Mouse (Mus musculus) embryo, embryonic 11.5 days (tissue): ENCODE results near the gene Srsf5.
"Not testable (repeated sequence)": the region's sequence is repeated elsewhere in the genome, so short reads cannot be mapped to it uniquely, and the experiment has no call there.

Experiments used
- DNase-seq: peaks from one replicate; pipeline ENCODE4 v3.0.0-alpha.2; 2012; ENCODE audit warnings: low read depth, low spot score

Srsf5 gene

DNA sequence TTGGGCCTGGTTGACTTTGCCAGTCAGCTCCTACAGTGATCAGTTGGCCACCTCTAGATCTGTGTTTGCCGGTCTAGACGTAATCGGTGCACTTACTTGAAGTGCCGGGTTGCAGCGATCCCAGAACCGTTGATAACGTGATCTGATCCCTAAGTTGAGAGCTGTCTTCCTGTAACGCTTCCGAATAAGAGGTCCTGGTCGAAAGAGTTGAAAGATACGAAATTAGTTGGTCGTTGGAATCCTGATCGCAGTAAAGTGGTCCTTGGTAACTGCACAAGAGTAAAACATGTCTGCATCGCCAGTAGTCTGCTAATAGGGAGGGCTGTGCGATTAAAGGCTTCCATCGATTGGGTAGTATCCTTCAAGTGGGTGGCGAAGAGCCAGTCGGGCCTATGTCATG, 2.9 kb downstream of the Srsf5 start:
- DNase-seq, result no peak

DNA sequence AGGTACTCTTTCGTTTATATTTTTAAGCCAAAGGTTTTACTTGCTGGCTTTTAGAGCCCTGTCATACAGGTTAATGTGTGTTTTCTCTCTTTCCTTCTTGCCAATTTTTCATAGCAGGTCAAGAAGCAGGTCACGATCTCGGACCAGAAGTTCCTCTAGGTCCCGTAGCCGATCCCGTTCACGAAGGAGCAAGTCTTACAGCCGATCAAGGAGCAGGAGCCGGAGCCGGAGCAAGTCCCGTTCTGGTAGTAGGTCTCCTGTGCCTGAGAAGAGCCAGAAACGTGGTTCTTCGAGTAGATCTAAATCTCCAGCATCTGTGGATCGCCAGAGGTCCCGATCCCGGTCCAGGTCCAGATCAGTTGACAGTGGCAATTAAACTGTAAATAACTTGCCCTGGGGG, 4.3 kb downstream of the Srsf5 start:
- DNase-seq, result not testable (repeated sequence)

DNA sequence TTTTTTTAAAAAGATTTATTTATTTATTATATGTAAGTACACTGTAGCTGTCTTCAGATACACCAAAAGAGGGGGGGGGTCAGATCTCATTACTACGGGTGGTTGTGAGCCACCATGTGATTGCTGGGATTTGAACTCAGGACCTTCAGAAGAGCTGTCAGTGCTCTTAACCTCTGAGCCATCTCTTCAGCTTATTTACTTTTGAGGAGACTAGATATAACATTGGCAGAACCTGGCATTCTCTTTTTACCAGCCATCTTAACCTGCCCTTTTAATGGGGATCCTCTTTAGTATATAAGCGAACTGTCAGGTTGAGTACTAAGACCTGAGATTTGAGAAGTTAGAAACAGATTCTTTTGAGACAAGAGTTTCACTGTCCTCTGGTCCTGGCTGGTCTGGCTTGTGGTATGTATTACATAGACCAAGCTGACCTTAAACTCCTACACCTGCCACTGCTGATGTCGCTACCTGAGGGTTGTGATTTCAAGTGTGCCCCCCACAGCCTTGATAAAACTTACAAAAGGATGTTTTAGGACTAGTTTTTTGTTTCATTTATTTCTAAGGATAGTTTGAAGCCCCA, 6.4 kb downstream of the Srsf5 start:
- no peak for DNase-seq

DNA sequence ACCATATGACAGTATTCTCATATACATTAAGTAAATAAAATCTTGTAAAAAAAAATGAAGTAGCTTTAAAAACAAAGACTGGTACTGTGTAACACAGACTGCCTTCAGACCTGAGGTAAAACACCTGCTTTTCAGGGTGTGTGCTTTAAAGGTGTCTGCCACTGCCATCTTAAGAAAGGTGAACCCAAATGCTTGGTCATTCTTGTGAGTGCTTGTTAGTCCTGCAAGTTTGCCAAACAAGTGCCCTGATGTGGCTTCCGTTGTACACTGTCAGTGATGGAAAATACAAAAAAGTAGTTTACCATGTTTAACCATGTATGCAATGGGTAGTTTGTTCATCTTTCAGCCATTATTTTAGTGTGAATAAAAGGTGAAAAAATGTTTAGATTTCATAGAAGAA, 7.2 kb downstream of the Srsf5 start:
- DNase-seq, result no peak

DNA sequence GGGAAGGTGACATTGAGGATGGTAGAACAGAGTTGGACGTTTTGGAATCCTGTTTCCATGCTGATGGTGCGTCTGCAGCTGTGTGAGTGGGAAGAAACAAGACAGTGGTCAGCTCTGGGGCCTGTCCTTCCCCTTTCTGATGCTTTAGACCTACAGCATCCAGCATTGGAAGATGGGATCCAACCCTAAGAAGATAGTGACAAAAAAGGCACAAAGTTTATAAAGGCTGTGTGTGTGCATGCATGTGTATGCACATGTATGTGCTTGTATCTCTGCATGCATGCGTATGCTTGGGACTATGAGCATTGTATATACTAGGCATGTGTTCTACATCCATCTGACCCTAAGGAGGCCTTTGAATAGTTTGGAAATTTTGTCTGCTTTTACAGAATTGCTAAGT, 10.7 kb downstream of the Srsf5 start:
- DNase-seq, result no peak

DNA sequence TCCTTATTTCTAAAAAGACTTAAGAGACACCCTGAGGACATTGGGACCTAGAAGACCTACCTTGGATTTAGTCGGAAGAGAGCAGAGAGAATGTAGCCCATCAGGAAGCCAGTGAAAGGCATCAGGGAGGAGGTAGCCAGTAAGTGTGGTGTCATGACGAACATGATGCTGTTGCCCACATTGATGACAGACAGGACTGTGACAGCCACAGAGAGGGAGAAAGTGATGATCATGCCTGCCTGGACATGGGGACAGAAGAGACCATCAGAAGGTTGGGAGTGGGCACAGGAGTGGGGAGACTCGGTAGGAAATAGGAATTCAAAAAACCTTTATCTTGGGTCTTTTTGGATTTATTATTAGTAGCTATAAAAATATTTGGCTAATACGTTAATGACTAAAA, 12.7 kb downstream of the Srsf5 start:
- no peak for DNase-seq

DNA sequence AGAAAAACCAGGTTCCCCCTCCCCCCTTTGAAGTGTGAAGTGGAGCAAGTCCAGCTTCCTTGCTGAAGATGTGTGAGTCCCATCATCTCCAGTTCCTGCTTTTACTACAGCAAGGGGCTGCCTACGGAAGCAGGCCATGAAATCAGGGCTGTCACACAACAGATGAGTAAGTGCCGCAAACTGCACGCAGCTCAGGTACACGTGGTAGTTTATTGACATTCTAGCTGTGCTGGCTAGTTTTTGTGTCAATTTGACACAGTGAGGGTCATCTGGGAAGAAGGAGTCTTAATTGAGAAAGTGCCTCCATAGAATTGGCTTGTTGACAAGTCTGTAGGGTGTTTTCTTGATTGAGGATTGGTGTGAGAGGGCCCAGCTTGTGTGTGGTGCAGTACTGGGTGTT, 17.3 kb downstream of the Srsf5 start:
- DNase-seq, result no peak

DNA sequence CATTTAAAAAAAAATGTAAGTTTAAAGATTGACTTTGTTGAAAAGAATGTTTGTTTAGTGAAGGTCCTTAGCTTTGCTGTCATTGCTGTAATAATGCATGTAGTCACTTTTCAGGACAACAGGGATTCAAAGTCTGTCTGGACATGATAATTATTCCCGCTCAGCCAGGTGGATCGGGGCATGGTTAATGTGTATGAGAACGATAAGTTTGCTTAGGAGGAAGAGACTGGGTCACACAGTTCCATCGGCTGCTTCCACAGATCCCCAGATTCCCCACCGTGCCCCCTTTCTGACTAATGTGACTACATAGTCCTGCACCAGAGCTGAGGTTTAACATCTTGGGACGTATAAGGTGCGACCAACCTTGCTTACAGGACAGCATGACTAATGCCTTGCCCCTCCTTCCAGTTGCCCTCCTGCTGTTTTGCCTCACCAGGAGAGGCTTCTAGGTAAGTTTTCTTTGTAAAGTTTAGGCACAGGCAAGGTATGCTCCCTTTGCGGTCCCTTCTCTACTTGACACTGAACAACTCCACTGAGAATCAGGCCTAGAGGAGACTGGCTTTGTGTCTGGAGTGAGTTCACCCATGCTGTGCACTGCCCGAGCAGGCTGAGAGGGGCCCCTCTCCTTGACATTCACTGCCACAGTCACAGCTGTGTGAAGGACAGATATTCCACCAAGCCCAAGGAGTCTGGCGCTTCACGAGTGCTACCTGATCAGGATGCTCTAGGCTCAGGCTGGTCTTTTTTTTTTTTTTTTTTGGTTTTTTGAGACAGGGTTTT, 20.9 kb downstream of the Srsf5 start:
- DNase-seq, result no peak

DNA sequence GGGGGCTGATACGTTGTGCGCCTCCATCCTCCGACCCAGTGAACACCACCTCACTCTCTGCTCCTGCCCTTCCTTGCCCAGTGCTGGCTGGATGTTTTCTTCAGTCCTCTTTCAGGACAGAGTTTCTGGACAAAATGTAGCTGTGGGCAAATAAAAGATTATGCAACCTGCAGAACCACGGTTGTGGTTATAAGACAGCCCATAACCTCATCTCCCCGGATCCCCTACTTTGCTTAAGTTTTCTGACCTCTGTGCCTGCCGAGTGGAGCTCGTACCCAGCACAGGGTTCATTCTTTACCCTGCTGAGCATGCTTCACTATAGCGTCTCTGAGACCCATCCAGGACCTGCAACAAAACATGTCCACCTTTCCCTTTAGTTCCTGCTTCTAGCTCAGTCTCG, 22.6 kb downstream of the Srsf5 start:
- no peak for DNase-seq

DNA sequence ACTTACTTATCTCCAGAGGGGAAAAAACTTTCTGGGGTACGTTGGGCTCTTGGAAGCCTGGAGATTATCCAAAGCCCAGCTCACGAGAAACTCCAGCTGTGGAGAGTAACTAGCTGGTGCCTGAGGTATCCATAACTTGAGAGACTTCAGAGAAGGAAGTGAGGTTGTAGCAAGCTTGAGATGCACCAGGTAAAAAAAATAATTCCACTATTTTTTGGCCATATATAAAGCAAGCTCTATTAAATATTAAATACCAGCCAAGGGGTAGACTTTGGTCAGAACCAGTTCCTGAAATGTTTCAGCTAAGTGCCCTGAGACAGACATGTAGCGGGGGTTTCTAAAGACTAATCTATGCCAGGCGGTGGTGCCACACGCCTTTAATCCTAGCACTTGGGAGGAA, 23.3 kb downstream of the Srsf5 start, which contains the start of gene Slc10a1:
Slc10a1 (minus strand) TSS at position 101 of the 400 bp plus-strand sequence.
- no peak for DNase-seq

DNA sequence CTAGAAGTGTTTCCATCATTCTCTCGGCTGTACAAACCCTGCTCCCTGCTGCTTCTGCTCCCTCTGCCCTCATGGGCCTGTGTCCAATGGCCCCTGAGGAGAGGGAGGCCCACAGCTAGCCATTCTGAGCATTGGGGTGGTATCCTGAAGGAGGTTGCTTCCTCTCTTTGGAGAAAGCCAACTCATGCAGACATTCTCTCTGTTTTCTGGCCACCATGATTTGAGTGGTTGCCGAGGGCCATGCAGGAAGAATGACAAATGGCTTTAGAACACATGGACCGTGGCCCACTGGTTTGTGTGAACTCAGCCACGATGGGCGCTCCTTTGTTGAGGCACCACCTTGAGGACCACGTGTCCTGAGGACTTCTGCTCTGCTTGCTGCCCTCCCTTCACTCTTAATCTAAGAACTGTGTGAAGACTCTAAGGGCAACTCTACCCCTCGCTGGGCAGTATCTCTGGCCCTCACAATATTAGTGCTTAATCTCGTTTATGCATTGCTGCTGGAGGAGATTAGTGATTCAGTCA, 24.9 kb downstream of the Srsf5 start:
- no peak for DNase-seq

DNA sequence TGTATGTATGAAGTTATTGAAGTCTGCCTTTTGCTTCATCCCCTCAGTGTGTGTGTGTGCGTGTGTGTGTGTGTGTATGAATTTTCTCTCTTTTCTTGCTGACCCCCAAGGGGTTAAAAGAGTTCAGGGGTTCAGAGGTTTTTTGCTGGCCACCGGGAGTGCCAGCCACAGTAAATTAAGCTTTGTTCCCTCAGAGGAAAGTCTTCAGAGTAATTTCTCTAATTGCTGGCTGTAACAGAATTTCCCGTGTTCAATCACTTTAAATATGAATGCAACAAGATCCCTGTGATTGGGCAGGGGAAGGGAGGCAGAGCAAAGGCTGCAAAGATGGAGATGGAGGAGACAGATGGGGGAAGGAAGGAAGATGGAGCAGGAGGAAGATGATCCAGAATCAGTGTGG, 26.5 kb downstream of the Srsf5 start:
- no peak for DNase-seq

DNA sequence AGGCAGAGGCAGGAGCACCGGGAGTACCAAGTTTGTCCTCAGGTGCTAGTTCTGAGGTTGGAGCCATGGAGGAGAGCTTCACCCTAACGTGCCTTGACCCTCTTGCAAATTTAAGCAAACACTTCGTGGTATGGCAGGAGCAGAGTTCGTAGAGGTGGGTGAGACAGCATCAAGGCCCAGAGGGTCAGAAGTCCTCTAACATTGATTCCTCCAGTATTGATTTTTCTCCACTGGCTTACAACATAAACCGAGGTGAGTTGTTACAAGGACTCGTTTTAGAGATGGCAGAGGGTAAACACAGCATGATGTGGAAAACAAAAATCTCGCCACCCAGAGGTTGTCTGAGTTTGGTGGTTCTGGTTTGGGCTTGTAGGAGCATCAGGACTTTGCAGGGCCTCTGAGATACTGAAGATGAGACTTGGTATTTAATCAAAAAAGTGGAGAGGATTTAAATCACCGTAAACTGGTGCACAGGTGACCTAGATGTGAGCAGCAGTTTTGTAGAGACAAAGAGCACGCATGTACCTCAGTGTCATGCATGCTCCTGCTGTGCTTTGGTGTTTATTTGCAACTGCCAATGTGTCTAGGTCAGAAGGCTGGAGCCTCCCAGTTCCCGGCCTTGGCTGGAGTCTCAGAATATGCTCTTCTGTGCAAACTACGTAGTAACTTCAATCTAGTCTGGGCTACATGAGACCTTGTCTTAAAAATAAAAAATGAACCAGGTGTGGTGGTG, 30.8 kb downstream of the Srsf5 start:
- DNase-seq, result no peak

DNA sequence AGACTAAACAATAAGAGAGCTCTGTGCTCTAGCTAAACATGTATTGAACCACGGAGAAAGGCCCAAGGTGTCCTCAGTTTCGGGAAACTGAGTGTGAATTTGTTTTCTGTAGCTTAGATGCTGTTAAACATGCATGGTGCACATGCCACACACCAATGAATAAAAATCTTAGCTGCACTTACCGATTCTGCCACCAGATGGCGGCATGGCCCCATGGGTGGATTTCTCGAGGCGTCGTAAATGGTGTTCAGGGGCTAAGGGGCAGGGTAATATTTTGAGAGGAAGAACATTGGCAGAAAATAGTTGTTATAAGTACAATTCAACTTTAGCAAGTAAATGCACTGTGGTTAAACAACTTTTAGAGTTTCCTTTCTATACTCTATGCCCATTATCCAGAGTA, 37.0 kb downstream of the Srsf5 start:
- DNase-seq, result peak; percentile 71

DNA sequence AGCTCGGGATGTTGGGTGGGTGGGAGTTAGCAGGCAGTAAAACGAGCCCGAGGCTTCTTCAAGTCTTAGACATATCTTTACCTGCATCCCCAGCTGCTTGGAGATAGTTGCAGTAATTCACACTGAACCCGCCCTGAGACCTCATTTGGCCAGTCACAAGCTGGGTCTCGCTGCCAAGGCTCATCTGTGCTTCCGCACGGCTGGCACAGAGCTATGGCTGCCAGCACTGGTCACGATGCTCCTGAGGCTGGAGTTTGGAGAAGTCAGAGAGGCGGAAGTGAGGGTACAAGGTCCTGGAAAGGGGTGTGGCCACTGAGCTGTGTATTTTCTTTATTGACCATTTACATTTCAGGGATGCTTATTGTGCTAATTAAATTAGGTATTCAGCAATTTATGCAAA, 38.4 kb downstream of the Srsf5 start:
- no peak for DNase-seq

DNA sequence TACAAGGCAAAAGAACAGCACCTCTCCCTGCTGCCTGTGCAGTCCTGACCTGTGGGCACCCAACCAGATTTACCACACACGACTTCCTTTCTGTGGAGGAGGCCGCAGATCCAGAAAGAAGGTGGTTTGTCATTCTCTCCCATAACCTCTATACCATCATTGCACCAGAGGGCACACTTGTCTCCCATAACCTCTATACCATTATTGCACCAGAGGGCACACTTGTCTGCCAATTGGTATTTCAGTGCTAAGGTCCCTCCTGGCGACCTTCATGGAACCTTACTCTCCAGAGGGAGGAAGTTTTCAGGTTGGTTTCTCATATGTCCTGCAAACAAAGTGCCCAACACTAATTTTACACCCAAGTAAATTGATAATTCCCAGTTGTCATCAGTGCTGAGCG, 41.3 kb downstream of the Srsf5 start:
- no peak for DNase-seq

DNA sequence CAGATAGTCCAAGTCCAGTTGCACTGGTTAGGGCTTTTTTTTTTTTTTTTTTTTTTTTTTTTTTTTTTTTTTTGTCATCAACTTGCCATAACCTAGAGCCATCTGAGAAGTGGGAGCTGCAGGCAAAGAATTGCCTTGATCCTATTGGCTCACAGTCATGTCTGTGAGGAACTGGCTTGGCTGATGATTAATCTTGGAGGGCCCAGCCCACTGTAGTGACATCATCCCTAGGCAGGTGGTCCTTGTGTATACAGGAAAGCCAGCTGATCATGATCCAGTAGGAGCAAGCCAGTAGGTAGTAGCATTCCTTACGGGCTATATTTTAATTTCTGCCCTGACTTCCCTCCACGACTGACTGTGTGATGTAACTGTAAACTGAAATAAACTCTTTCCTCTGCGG, 43.0 kb downstream of the Srsf5 start:
- no peak for DNase-seq

DNA sequence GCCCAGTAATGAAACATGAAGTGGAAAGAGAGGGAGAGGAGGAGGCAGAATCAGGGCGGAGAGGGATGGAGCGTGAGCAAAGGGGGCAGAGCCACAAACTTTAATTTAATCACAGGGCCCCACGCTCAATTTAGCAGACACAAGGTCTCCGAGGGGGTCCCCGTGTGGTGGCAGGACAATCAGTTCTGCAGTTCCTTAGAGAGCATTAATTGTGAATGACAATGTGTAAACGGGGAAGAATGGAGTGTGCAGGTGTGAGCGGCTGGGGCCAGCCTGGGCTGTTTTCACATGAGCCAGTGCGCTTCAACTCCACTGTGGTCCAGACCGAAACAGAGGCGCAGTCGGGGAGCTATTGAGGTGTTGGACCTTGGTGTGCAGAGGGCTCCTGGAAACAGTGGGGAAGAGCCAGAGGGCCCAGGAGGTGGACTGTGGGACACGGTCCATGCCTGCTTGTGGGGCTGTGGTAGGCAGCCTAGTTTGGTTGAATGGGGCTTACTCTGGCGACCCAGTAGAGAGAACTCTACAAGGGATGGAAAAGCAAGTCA, 45.7 kb downstream of the Srsf5 start:
- DNase-seq, result no peak

DNA sequence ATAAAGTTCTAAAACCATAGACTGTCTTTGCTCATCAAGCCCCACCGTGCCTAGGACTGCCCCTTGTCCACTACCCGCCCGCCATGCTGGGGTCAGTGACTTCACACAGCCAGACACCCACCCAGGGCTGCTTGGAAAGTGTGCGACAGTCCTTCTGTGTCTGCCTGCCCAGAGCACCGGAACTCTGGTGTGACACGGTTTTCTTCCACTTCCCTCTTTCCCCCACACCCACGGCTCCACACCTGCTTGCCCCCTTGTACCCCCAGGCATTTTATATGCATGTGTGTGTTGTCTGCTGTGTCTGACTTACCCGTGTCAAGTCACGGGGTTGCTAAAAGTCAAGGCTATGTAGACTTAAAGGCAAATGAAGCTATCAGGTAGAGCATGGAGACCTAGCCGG, 46.5 kb downstream of the Srsf5 start:
- DNase-seq, result no peak

DNA sequence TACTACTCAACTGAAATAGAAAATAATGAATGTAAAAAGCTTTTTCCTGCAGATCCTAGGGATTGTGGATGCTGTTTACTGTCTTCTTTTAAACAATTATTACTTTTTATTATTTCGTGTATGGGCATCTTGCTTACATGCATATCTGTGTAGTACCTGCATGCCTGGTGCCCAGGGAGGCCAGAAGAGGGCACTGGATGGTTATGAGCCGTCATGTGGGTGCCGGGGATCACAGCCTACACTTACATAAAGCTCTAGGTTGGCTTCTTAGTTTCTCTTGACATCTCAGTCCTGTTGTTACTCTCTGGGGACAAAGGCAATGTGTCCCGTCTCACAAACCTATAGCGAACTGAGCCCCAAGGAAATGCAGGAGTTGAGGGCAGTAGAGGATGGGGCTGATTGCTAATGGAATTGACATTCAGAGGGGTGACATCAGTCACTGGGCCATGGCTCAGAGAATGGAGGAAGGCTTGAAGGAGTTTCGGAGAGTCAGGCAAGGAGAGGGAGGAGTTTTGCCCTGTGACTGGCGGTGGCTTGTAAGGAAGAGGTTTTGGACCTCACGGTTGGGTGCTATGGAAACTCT, 47.3 kb downstream of the Srsf5 start:
- DNase-seq, result no peak

DNA sequence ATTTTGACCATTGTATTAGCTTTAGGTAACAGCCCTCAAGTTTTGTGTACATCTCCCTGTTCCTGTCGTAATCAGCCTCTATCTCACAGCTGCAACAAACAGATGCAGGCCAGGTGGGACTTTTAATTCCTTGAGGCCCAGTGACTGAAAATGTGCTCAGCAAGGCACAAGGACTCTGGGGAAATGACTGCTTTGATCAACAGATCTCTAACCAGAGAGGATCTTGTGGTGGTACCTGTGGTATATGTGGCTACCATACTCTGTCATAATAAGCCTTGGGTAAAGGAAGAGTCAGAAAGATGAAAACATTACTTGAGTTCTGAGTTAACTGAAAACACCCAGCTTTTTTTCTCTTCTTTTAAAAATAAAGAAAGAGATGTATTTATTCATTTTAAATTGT, 48.5 kb downstream of the Srsf5 start:
- DNase-seq, result no peak

DNA sequence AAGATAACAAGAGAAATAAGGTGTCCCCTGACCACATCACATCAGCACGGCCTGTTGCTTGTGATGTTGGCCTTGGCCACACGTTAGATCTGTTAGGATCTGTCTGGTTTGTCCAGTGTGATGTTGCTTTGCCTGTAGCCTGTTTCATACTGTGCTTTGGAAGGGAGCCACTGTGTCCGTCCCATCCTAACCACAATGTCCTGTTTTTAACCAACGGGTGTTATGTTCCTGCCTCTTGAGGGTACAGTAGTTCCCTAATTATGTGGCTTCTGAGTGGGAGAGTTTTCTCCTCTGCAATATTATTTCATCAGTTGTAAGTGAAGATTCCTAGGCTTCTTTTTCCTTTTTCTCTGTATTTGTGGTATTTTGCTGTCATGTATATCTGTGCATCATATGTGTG, 50.0 kb downstream of the Srsf5 start:
- DNase-seq, result no peak
